ENCODE assay signal across 12 mouse cellular contexts in genomic region chr9:73965322-73965915, GRCm38 (mm10). TPM values are rescaled to one million over a fixed set of nuclear protein-coding genes. Genes with fewer than 3 reads are reported as not detected.
DNase-seq lines count a peak whose midpoint lies in the region; ATAC-seq and TF ChIP-seq lines count a peak whose summit lies in the region.
"Had no signal": no experiment of that assay in that cellular context is flagged by ENCODE, and none has a peak within 500 bp of the region (broad histone marks: within the 10 kb centered on the region; RNA-seq: fewer than 3 reads in every experiment).

No protein-coding gene starts in this region.

- TF ChIP-seq CTCF in midbrain, postnatal 0 days (IDR thresholded peaks at IDR 0.05) = no peak

- no peak overlapping the region for H3K27ac ChIP-seq in midbrain, postnatal 0 days (ENCODE audit: low read depth, low read length)
- no peak overlapping the region for H3K27ac ChIP-seq in midbrain, embryonic 15.5 days
- H3K27ac ChIP-seq: embryonic facial prominence, embryonic 12.5 days; lung, embryonic 15.5 days had no signal

- no peak for ATAC-seq in cerebellum, adult (ENCODE audit: insufficient number of reproducible peaks, low FRiP score, low TSS enrichment)
- no peak for ATAC-seq in midbrain, postnatal 0 days (ENCODE audit: low FRiP score)
- ATAC-seq in midbrain, embryonic 15.5 days (replicated peaks) = no peak
- ATAC-seq: forebrain, embryonic 16.5 days had no signal

- no peak overlapping the region for H3K4me2 ChIP-seq in midbrain, postnatal 0 days (ENCODE audit: low read depth, low read length, poor library complexity, severe bottlenecking)
- H3K4me2 ChIP-seq in midbrain, embryonic 15.5 days = no peak overlapping the region
- H3K4me2 ChIP-seq: embryonic facial prominence, embryonic 12.5 days; lung, embryonic 15.5 days had no signal

- H3K4me1 ChIP-seq in midbrain, postnatal 0 days (ENCODE audit: insufficient read depth, low read length) = peaks cover 5% of the 10 kb centered on the region; the same call in 1 of the 2 replicates
- peaks cover 13% of the 10 kb centered on the region; the same call in 1 of the 2 replicates for H3K4me1 ChIP-seq in midbrain, embryonic 15.5 days

- no peak overlapping the region for H3K9ac ChIP-seq in midbrain, postnatal 0 days (replicated peaks; ENCODE audit: low read length, poor library complexity, severe bottlenecking)
- no peak overlapping the region for H3K9ac ChIP-seq in midbrain, embryonic 15.5 days
- H3K9ac ChIP-seq: embryonic facial prominence, embryonic 12.5 days; lung, embryonic 15.5 days had no signal

- WGBS in midbrain, postnatal 0 days = 65% methylated on average over 9 of the region's 9 CpGs
- 64% methylated on average over 9 of the region's 9 CpGs for WGBS in midbrain, embryonic 15.5 days

- peak; percentile 59 for DNase-seq in cerebellum, adult 11-12 months
- peak; percentile 30 for DNase-seq in kidney, adult 11 months
- DNase-seq in kidney, postnatal 4 days = no peak
- peak; percentile 41 for DNase-seq in midbrain, postnatal 0 days (ENCODE audit: low spot score)
- DNase-seq in lung, postnatal 36 days = peak; percentile 22
- DNase-seq in thymus, postnatal 10 days (ENCODE audit: low spot score in 2 of 2) = no peak
- DNase-seq: right cerebral cortex, postnatal 4 days had no signal

- H3K9me3 ChIP-seq in midbrain, postnatal 0 days (ENCODE audit: low read length) = no peaks in the 10 kb centered on the region
- no peaks in the 10 kb centered on the region for H3K9me3 ChIP-seq in midbrain, embryonic 15.5 days
- H3K9me3 ChIP-seq: embryonic facial prominence, embryonic 12.5 days; lung, embryonic 15.5 days had no signal

- no peaks in the 10 kb centered on the region for H3K27me3 ChIP-seq in midbrain, postnatal 0 days (ENCODE audit: insufficient read depth, low read length)
- no peaks in the 10 kb centered on the region for H3K27me3 ChIP-seq in midbrain, embryonic 15.5 days (replicated peaks)

- H3K4me3 ChIP-seq in midbrain, postnatal 0 days (ENCODE audit: low read depth, low read length) = no peak overlapping the region
- H3K4me3 ChIP-seq in midbrain, embryonic 15.5 days = no peak overlapping the region
- H3K4me3 ChIP-seq: embryonic facial prominence, embryonic 12.5 days; lung, embryonic 15.5 days had no signal

- H3K36me3 ChIP-seq in midbrain, postnatal 0 days (ENCODE audit: insufficient read depth, low read length) = no peaks in the 10 kb centered on the region
- no peaks in the 10 kb centered on the region for H3K36me3 ChIP-seq in midbrain, embryonic 15.5 days (replicated peaks)
- H3K36me3 ChIP-seq: embryonic facial prominence, embryonic 12.5 days; lung, embryonic 15.5 days had no signal

RNA-seq across cellular contexts. Expression of gene Unc13c, which starts 3.3 kb away (rescaled TPM):
- 15.3 and 19.4 TPM in 2 replicates for total RNA-seq in midbrain, postnatal 0 days (2014; rRNA removed)
- polyA plus RNA-seq in midbrain, postnatal 0 days (2015; fragmentation: Nextera tagmentation; extraction: Ambion mirVana) = 5.9 and 6.3 TPM in 2 replicates
- 4.5 TPM in 2 replicates for polyA plus RNA-seq in midbrain, embryonic 15.5 days (2015; fragmentation: Nextera tagmentation; extraction: Ambion mirVana)

Comparison
In these comparisons a context has a peak if more than half of its experiments do, and no peak if none do; other contexts are left out.
1. DNase-seq: peak in cerebellum, adult 11-12 months (single experiment), kidney, adult 11 months (single experiment), midbrain, postnatal 0 days (single experiment) and lung, postnatal 36 days (single experiment); none in kidney, postnatal 4 days (0 of 2) and thymus, postnatal 10 days (0 of 2).